Mouse (Mus musculus): ENCODE measurements around the gene Raf1.
"Not testable (repeated sequence)": the region's sequence is repeated elsewhere in the genome, so short reads cannot be mapped to it uniquely, and the experiment has no call there.

The Raf1 gene

DNA sequence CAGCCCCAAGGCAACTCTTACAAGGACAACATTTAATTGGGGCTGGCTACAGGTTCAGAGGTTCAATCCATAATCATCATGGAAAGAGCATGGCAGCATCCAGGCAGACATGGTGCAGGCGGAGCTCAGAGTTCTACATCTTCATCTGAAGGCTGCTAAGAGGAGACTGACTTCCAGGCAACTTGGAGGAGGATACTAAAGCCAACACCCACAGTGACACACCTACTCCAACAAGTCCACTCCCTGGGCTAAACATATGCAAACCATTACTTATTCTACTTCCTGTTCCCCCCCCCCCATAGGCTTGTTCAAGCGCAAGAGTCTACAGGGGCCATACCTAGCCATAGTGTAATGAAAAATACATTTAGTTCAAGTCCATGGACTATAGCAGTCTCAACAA is 7.8 kb upstream of the Raf1 start:
- no peak for DNase-seq (ENCODE audit: low spot score in 2 of 2)

- no peak for DNase-seq (ENCODE audit: low spot score in 2 of 2)
Measured at GRCm38 (mm10) chr6:115681066-115681465, 4.6 kb upstream of the Raf1 start.

DNA sequence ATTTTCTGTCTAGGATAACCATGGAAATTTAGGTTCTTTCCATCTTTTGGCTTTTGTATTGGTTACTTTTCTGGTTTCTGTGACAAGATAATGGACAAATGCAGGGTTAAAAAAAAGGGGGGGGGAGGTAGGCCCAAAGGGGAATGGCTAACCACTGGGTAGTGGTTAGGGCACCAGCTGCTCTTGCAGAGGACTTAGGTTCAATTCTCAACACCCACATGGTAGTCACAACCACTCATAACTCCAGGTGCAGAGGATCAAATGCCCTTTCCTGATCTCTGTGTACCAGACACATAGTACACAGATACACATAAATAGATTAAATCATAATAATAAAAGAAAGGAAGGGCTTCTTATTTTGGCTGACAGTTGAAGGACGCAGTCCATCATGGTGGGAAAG is 1.6 kb upstream of the Raf1 start:
- DNase-seq (ENCODE audit: low spot score in 2 of 2), result no peak

DNA sequence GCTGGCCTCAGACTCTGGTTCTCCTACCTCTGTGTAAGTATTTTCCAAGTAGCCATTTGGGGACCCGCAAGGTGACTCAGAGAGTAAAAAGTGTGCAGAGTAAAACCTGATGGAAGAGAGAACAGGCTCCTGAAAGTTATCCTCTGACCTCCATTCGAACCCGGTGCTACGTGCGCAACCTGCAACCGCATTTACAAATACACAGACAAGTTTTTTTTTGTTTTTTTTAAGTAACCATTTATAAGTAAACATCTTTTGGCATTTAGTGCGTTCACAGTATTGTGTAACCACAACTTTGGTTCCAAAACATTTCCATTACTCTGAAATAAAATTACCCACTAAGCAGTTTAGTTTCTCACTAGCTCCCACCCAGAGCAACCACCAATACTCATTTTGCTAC is 1.0 kb upstream of the Raf1 start:
- DNase-seq (ENCODE audit: low spot score in 2 of 2), result peak in 1 of 2 experiments; percentile 19

GRCm38 (mm10) chr6:115675508-115676336 is 713 bp downstream of the Raf1 start:
- DNase-seq (ENCODE audit: low spot score in 2 of 2), result peak in 1 of 2 experiments; percentile 69

DNA sequence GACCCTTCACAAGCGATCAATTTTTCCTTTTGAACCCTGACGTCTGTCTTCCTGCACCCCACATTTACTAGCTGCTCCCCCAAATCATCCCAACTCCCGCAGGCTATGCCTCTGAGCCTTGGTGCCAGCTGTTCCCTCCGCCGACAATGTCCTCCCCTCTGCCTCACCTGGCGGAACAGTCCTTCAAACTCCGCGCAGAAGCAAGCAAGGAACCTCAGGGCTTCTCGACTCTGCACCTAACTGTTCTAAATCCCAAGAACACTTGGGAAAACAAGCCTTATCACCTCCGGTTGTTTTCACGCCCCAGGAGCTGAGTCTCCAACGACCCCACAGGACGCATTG is 1.3 kb downstream of the Raf1 start:
- DNase-seq (ENCODE audit: low spot score in 2 of 2), result peak in 1 of 2 experiments; percentile 33

DNA sequence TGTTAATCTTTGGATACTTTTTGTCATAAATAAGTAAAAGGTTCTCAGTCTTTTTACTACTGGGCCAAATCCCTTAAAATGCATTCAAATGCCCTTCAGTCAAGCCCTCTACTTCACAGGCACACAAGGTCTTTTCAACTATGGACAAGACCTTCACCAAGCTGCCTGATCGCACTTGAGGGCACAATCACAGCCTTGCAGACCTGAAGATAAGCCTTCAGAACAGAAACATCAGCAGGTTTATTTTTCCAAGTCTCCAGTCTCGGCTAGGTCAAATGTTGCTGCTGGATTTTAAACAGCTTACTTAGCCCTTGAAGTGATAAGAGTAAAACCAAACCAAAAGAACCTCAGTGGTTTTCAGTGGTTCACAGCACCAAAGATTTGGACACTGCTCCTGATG is 2.1 kb downstream of the Raf1 start:
- no peak for DNase-seq (ENCODE audit: low spot score in 2 of 2)

GRCm38 (mm10) chr6:115672700-115673099 is 3.7 kb downstream of the Raf1 start:
- DNase-seq (ENCODE audit: low spot score in 2 of 2), result no peak

DNA sequence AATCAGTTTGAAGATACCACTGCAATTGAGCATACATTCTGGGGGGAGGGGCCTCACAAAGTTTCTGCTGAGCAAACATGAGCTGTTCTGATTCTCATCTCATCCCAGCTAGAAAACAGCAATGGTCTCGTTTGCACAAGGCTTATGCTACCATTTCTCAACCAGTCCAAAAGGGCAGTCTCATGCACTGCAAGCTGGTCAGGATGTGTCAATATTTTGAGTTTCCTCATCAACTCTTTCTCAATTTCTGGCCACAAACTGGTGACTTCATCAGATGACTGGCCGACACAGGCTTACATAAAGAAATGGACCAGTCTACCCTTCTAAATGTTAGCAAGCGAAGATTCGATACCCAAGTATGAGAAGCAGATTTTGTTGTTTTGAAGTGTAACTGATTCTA is 9.8 kb downstream of the Raf1 start:
- no peak for DNase-seq (ENCODE audit: low spot score in 2 of 2)

DNA sequence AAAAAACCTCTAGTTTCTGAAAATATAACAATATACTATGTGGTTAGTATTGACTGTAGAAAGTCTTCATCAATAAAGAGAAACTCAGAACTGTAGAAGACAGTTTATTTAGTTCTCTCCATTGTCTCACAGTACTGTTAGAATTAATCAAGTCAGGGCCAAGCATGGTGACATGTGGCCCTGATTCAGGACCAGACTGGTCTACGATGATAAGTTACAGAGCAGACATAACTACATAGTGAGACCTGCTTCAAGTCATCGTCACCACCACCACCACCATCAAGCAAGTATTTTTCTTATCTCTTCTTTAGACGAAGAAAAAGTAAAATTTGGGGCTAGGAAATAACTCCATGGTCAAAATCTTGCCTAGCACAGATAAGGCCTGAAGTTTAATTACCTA is 12.2 kb downstream of the Raf1 start:
- no peak for DNase-seq (ENCODE audit: low spot score in 2 of 2)

DNA sequence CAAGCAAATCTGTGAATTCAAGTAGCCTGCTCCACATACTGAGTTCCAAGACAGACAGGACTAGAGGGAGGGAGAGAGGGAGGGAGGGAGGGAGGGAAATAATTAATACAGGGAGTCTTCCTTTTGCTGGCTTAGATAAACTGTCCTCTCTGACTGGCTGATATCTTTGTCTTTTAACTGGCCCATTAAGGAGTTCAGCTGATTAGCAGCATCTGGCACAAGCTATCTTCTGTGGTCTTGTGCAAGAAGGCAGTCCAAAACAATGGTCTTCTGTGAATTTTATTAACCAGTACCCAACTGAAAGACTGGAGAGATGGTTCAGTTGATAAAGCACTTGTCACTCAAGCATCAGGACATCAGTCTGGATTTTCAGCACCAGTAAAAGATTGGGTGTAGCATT is 17.6 kb downstream of the Raf1 start:
- no peak for DNase-seq (ENCODE audit: low spot score in 2 of 2)

- DNase-seq (ENCODE audit: low spot score in 2 of 2), result no peak
Measured at GRCm38 (mm10) chr6:115653939-115654338, 22.5 kb downstream of the Raf1 start.

GRCm38 (mm10) chr6:115651719-115652118 is 24.7 kb downstream of the Raf1 start:
- no peak for DNase-seq (ENCODE audit: low spot score in 2 of 2)

- peak; percentile 31 to 69 for DNase-seq (ENCODE audit: low spot score in 2 of 2)
Measured at GRCm38 (mm10) chr6:115650476-115651427, 25.7 kb downstream of the Raf1 start.

GRCm38 (mm10) chr6:115649792-115650365 is 26.6 kb downstream of the Raf1 start:
- no peak for DNase-seq (ENCODE audit: low spot score in 2 of 2)

- no peak for DNase-seq (ENCODE audit: low spot score in 2 of 2)
Measured at GRCm38 (mm10) chr6:115643315-115643714, 33.1 kb downstream of the Raf1 start.

DNA sequence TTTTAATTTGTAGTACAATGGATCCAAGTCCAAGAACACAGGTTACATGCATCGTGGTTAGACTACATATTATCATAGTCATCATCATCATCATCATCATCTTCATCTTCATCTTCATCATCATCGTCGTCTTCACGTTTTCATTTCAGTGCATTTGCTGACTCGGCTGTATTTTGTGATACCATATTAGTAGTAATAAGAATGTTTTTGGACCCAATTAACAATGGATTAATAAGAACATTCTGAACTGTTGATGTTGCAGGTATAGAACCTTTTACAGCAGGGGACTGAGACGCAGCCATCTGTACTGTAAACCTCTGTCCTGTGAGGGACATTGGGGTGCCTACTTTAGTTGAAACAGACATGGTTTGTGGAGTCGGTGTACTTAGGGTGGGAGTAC is 38.2 kb downstream of the Raf1 start:
- not testable (repeated sequence) for DNase-seq (ENCODE audit: low spot score in 2 of 2)

DNA sequence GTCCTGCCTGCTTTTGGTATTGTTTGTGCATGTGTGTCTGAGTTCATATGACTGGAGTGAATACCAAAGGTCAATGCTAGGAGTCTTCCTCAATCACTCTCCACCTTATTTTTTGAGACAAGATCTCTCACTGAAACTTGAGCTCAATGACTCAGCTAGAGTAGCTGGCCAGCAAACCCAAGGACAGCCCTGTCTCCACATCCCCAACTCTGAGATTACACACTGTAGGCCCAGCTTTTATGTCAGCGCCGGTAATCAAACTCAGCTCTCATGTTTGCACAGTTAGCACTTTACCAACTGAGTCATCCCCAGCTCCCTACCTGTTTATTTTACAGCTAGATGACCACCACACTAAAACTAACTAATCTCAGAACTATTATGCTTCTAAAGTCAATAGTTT is 42.4 kb downstream of the Raf1 start:
- no peak for DNase-seq (ENCODE audit: low spot score in 2 of 2)

- DNase-seq (ENCODE audit: low spot score in 2 of 2), result no peak
Measured at GRCm38 (mm10) chr6:115631056-115631795, 45.2 kb downstream of the Raf1 start.

- no peak for DNase-seq (ENCODE audit: low spot score in 2 of 2)
Measured at GRCm38 (mm10) chr6:115626121-115626520, 50.3 kb downstream of the Raf1 start.

- no peak for DNase-seq (ENCODE audit: low spot score in 2 of 2)
Measured at GRCm38 (mm10) chr6:115620942-115621341, 55.5 kb downstream of the Raf1 start.

- no peak for DNase-seq (ENCODE audit: low spot score in 2 of 2)
Measured at GRCm38 (mm10) chr6:115619818-115620217, 56.6 kb downstream of the Raf1 start.

All from spleen, postnatal 10 days (tissue).